Comparison of ENCODE assay signal across 12 mouse cellular contexts in genomic region chr9:75414204-75414603, GRCm38 (mm10). TPM values are rescaled to one million over a fixed set of nuclear protein-coding genes. Genes with fewer than 3 reads are reported as not detected.
A peak's percentile ranks its signal among the peaks of the same experiment; 100 is the strongest.
DNase-seq lines count a peak whose midpoint lies in the region; TF ChIP-seq lines count a peak whose summit lies in the region.
"Had no signal": no experiment of that assay in that cellular context is flagged by ENCODE, and none has a peak within 500 bp of the region (broad histone marks: within the 10 kb centered on the region; RNA-seq: fewer than 3 reads in every experiment).

No protein-coding gene starts in this region.

- intact Hi-C loops in left cerebral cortex, postnatal 36 days (cut with DNase I) = loop anchor here (5.0 kb wide), 1 partner anchor 92 kb away; no protein-coding TSS in a partner anchor

- peak overlapping the region; percentile 5 for H3K27ac ChIP-seq in bone marrow macrophage, adult 2 months (ENCODE audit: insufficient read depth, low read depth, low read length)
- H3K27ac ChIP-seq: hindbrain, embryonic 15.5 days; midbrain, embryonic 15.5 days had no signal

- peak; percentile 29 to 43 for DNase-seq in spleen, adult 18-20 months
- DNase-seq in spleen, adult 12 weeks (ENCODE audit: low spot score) = no peak
- peak; percentile 84 for DNase-seq in naive thymus-derived CD4-positive, alpha-beta T cell, adult 2 months (ENCODE audit: low read depth)
- no peak for DNase-seq in layer of hippocampus, adult 18-20 months (ENCODE audit: low spot score in 2 of 2)
- DNase-seq in gastrocnemius, postnatal 4 days (ENCODE audit: low spot score in 2 of 2) = no peak
- DNase-seq in layer of hippocampus, postnatal 25 days (ENCODE audit: extremely low spot score in 1 of 2, low spot score in 1 of 2) = no peak
- DNase-seq in left cerebral cortex, postnatal 36 days (ENCODE audit: low spot score in 2 of 2) = no peak
- DNase-seq: cerebellum, postnatal 36 days; gastrocnemius, postnatal 36 days had no signal

- TF ChIP-seq POLR2A in bone marrow macrophage, adult 2 months (IDR thresholded peaks at IDR 0.05; ENCODE audit: borderline replicate concordance, low read depth, low read length) = no peak

- H3K4me3 ChIP-seq in bone marrow macrophage, adult 2 months (ENCODE audit: insufficient read depth, low read length) = no peak overlapping the region
- H3K4me3 ChIP-seq: hindbrain, embryonic 15.5 days; midbrain, embryonic 15.5 days had no signal

- peaks cover 58% of the 10 kb centered on the region for H3K4me1 ChIP-seq in bone marrow macrophage, adult 2 months (ENCODE audit: control insufficient read depth, insufficient read depth, low read length)

- no peak for TF ChIP-seq CTCF in bone marrow macrophage, adult 2 months (IDR thresholded peaks at IDR 0.05; ENCODE audit: low read depth, low read length)

RNA-seq across cellular contexts. Expression of gene Mapk6, which starts 4.4 kb away (rescaled TPM):
- 31.3 and 39.7 TPM in 2 replicates for polyA plus RNA-seq in bone marrow macrophage, adult 2 months (2012; ENCODE audit: insufficient read depth, insufficient read length, missing spikeins)
- 10 to 100 TPM; 25.4 to 27.0 TPM for total RNA-seq in layer of hippocampus, adult 18-20 months (2021)
- total RNA-seq in gastrocnemius, postnatal 4 days (2021) = 10 to 100 TPM; 49.1 to 51.6 TPM
- 10 to 100 TPM; 28.4 TPM for total RNA-seq in layer of hippocampus, postnatal 25 days (2021)
- total RNA-seq in left cerebral cortex, postnatal 36 days (2021) = 10 to 100 TPM; 67.8 to 74.3 TPM

RNA-seq across cellular contexts. Expression of gene Leo1, which starts 27.1 kb away (rescaled TPM):
- polyA plus RNA-seq in bone marrow macrophage, adult 2 months (2012; ENCODE audit: insufficient read depth, insufficient read length, missing spikeins) = 12.9 and 14.5 TPM in 2 replicates
- 10 to 100 TPM; 22.9 to 23.2 TPM for total RNA-seq in layer of hippocampus, adult 18-20 months (2021)
- total RNA-seq in gastrocnemius, postnatal 4 days (2021) = 10 to 100 TPM; 27.4 to 31.6 TPM
- total RNA-seq in layer of hippocampus, postnatal 25 days (2021) = 10 to 100 TPM; 21.7 to 23.3 TPM
- total RNA-seq in left cerebral cortex, postnatal 36 days (2021) = 10 to 100 TPM; 26.2 to 30.0 TPM

Comparison
In these comparisons a context has a peak if more than half of its experiments do, and no peak if none do; other contexts are left out.
1. DNase-seq: peak in spleen, adult 18-20 months (2 of 2) and naive thymus-derived CD4-positive, alpha-beta T cell, adult 2 months (single experiment); none in spleen, adult 12 weeks (single experiment), layer of hippocampus, adult 18-20 months (0 of 2), gastrocnemius, postnatal 4 days (0 of 2), layer of hippocampus, postnatal 25 days (0 of 2) and left cerebral cortex, postnatal 36 days (0 of 2).